Mouse (Mus musculus) midbrain, embryonic 15.5 days (tissue): ENCODE results near the gene Wnt2. TPM values are rescaled to one million over a fixed set of nuclear protein-coding genes. Genes with fewer than 3 reads are reported as not detected.

Experiments
- ATAC-seq: fragments of 200-750 bp; cut with Nextera tagmentation; replicated peaks from 2 replicates; pipeline ENCODE4 v1.8.0; 2017; ENCODE audit warnings: moderate TSS enrichment
- H3K27ac ChIP-seq: fragments of 300-500 bp; sonication (generic); 2 replicates; pipeline ENCODE4 v1.5.1; 2015; ENCODE audit warnings: mild to moderate bottlenecking, inconsistent platforms
- H3K27me3 ChIP-seq: fragments of 300-500 bp; sonication (generic); replicated peaks from 2 replicates; pipeline ENCODE4 v1.6.1; 2015; ENCODE audit warnings: inconsistent platforms
- H3K36me3 ChIP-seq: fragments of 300-500 bp; sonication (generic); replicated peaks from 2 replicates; pipeline ENCODE4 v1.6.1; 2015; ENCODE audit warnings: inconsistent platforms
- H3K4me1 ChIP-seq: fragments of 300-500 bp; sonication (generic); 2 replicates; pipeline ENCODE4 v1.6.1; 2015; ENCODE audit warnings: inconsistent platforms
- H3K4me2 ChIP-seq: fragments of 300-500 bp; sonication (generic); 2 replicates; pipeline ENCODE4 v1.6.1; 2015; ENCODE audit warnings: inconsistent platforms, mild to moderate bottlenecking, moderate library complexity
- H3K4me3 ChIP-seq: fragments of 300-500 bp; sonication (generic); 2 replicates; pipeline ENCODE4 v1.5.1; 2015; ENCODE audit warnings: mild to moderate bottlenecking, inconsistent platforms
- H3K9ac ChIP-seq: fragments of 300-500 bp; sonication (generic); 2 replicates; pipeline ENCODE4 v1.6.1; 2015; ENCODE audit warnings: mild to moderate bottlenecking, inconsistent platforms
- H3K9me3 ChIP-seq: fragments of 300-500 bp; sonication (generic); 2 replicates; pipeline ENCODE4 v1.6.1; 2016; ENCODE audit warnings: inconsistent platforms
- WGBS: fragments of 180-500 bp; shearing (Covaris S2); methylation state at CpG from one replicate; pipeline ENCODE4 v1.1.7; 2015; ENCODE audit warnings: mixed read lengths; 5-methylcytosine and 5-hydroxymethylcytosine counted together
- polyA plus RNA-seq: library from polyadenylated mRNA; unstranded; fragments of >200 nt; fragmentation: Nextera tagmentation; extraction: Ambion mirVana; gene quantifications from 2 replicates; pipeline ENCODE4 v1.2.1, GENCODE M21; 2015

The Wnt2 gene
- polyA plus RNA-seq, 1 experiment from 2014 or later = 0.40 TPM

DNA sequence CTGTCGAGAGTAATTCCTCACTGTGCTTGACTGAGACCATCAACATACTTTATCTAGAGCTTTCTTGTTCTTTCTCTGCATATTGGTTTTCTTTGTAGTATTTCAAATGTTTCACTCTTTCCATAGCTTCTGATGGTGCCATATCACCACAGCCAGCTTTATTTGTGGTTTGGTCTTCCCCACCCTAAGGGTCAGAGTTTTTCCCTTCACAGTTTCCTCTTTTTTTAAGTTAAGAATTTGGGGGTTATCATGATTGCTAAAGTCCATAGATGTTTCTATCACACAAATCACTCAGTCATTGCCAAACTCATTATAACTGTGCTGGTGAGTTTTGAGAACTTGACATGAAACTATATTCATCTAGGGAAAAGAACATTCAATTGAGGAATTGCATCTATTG is 60.6 kb downstream of the Wnt2 start:
- Histone ChIP-seq H3K4me3 (no peak overlapping the region), H3K27me3 (no peaks in the 10 kb centered on the region), H3K9ac (no peak overlapping the region), H3K9me3 (no peaks in the 10 kb centered on the region), H3K27ac (no peak overlapping the region), H3K4me1 (no peaks in the 10 kb centered on the region), H3K36me3 (no peaks in the 10 kb centered on the region), H3K4me2 (no peak overlapping the region)
- ATAC-seq = no peak
- 97% methylated on average over 1 of the region's 1 CpGs for WGBS

DNA sequence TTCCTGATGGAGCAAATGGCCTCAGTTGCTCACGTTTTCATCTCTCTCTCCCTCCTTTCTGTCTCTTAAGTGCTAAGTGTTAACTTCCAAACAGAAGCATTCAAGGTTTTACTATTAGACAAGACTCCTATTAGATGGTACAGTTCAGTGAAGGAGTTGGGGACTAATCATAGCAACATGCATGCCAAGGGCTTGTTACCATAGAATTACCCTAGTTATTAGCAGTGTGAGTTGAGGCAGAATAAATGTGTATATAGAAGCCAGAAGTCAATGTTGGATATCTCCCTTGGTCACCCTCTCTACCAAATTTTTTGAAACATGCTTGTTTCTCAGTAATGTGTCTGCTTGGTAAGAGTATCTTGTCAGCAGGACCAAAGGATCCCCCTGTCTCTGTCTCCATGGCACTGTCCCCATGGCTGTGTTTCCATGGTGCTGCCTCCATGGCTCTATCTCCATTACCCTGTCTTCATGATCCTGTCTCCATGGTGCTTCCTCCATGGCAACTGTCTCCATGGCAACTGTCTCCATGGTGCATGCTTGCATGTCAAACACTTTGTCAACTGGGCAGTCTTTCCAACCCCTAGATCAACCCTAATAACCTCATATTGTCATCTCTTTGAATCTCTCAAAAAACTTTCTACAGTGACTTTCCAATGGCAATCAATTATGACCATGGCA is 61.8 kb downstream of the Wnt2 start:
- Histone ChIP-seq H3K4me2 (no peak overlapping the region), H3K9ac (no peak overlapping the region), H3K4me3 (no peak overlapping the region), H3K9me3 (no peaks in the 10 kb centered on the region), H3K36me3 (no peaks in the 10 kb centered on the region), H3K27ac (no peak overlapping the region), H3K27me3 (no peaks in the 10 kb centered on the region), H3K4me1 (no peaks in the 10 kb centered on the region)
- WGBS = 79% methylated on average over 1 of the region's 1 CpGs
- ATAC-seq = peak; percentile 90

DNA sequence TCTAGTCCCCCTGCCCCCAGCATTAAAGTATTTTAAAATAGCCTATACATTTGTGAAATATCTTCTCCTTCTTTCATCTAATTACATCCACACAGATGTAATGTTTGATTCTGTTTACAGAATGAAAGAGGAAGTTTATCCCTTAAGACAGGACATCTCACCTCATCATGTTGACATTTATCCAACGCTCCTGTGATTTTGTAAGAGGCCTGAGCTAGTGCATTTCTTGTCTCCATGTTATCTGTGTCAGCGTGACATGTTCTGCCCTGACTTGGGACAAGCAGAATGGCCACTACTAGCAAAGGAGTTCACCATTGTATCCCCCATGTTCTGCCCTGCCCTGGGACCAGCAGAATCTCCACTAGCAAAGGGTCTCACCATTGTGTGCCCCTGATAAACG is 66.9 kb downstream of the Wnt2 start:
- Histone ChIP-seq H3K4me1 (no peaks in the 10 kb centered on the region), H3K27ac (no peak overlapping the region), H3K27me3 (no peaks in the 10 kb centered on the region), H3K36me3 (no peaks in the 10 kb centered on the region), H3K4me3 (no peak overlapping the region), H3K9me3 (no peaks in the 10 kb centered on the region), H3K4me2 (no peak overlapping the region), H3K9ac (no peak overlapping the region)
- ATAC-seq = no peak
- 86% methylated on average over 3 of the region's 3 CpGs for WGBS

DNA sequence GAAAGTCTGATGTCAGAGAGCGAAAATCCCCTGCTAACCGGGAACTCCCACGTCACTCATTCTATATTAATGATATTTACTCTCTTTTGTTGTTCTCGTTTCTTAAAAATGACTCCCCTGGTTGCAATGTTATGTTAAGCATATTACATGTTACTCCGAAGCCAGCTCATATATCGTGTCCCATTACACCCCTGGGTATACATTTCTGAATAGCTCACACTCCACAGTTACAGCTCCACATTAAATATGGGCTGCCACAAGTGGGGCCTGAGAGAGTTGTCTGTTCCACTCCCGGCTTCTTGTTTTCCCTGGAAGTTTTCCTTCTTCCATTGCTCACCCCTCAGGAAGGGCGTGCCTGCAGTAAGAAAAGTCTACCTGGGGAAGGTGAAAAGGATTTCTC is 78.6 kb downstream of the Wnt2 start:
- H3K36me3 ChIP-seq = no peaks in the 10 kb centered on the region
- no peak overlapping the region for H3K4me3 ChIP-seq
- H3K4me2 ChIP-seq = no peak overlapping the region
- no peak overlapping the region for H3K9ac ChIP-seq
- H3K27ac ChIP-seq = no peak overlapping the region
- WGBS = 87% methylated on average over 8 of the region's 8 CpGs
- H3K4me1 ChIP-seq = no peaks in the 10 kb centered on the region
- no peaks in the 10 kb centered on the region for H3K9me3 ChIP-seq
- H3K27me3 ChIP-seq = no peaks in the 10 kb centered on the region
- ATAC-seq = no peak

DNA sequence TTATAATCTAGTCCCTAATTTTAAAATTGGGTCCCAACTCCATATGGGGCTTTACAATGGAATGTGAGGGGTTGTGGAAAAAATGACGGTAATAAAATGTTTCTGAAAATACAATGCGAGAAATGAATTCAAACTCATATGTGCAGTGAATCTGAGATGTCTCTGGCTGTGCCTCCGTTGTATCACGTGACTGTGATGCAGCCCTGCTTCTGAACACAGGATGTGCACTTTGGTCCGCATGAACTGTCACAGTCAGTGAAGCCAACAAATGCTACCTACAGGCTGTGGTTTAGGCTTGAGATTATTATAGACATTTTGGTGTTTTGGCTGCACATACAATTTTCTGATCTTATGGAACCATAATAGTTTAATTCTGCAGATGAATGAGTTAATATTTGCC is 81.3 kb downstream of the Wnt2 start:
- no peak for ATAC-seq

DNA sequence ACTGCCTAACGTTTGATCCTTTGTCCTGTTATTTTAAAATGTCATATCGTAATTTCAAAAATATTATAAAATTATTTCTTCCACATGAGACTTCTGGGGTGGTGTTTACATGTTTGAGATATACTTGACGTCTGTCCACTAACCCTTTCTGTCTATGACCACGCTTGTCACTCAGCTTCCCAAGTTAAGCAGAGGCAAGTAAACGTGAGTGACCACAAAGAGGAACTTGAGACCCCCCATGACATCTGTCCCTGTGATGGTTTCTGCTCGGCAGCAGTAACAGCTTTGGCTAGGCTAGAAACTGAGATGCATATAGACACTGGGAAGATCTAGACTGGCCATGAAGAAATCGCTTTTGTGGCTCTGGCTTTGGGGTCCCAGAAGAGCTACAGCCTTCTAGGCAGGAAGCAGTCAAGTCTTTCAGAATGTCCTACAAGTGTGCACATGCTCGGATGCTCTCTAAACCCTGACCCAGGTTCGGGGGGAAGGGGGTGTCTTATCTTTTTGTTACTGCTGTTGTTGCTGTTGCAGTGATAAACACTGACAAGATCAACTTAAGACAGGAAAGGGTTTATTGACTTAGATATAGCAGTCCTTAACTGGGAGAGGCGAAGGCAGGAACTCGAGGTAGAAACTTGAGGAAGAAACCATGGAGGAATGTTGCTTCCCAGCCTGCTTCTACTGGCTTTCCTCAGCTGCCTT is 83.1 kb downstream of the Wnt2 start:
- H3K36me3 ChIP-seq = peaks cover 4% of the 10 kb centered on the region
- H3K4me2 ChIP-seq = no peak overlapping the region
- WGBS = 82% methylated on average over 11 of the region's 11 CpGs
- no peak overlapping the region for H3K9ac ChIP-seq
- H3K27me3 ChIP-seq = no peaks in the 10 kb centered on the region
- H3K27ac ChIP-seq = no peak overlapping the region
- no peaks in the 10 kb centered on the region for H3K9me3 ChIP-seq
- no peak overlapping the region for H3K4me3 ChIP-seq
- ATAC-seq = no peak
- H3K4me1 ChIP-seq = no peaks in the 10 kb centered on the region

More for the DNA sequence above, 81.3 kb downstream of the Wnt2 start:
- Histone ChIP-seq H3K27ac (no peak overlapping the region), H3K4me3 (no peak overlapping the region), H3K4me1 (no peaks in the 10 kb centered on the region), H3K9me3 (no peaks in the 10 kb centered on the region), H3K9ac (no peak overlapping the region), H3K27me3 (no peaks in the 10 kb centered on the region), H3K4me2 (no peak overlapping the region), H3K36me3 (no peaks in the 10 kb centered on the region)
- 84% methylated on average over 5 of the region's 5 CpGs for WGBS

DNA sequence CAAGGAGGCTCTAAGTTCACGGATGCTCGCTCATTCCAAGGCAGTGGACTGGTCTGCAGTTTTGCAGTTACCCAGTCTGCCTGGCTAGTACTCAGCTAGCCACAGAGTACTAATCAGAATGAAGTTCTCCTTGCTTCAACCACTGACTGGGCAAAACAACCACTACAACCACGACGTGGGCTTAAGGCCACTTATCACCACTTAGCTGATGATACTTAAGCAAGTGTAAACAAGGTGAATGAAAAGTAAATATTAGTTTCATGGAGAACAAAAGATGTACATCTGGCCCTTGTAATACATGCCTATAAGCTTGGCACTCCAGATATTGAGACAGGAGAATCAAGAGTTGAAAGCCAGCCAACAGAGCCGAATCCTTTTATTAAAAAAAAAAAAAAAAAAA is 83.9 kb downstream of the Wnt2 start:
- no peaks in the 10 kb centered on the region for H3K27me3 ChIP-seq
- no peaks in the 10 kb centered on the region for H3K9me3 ChIP-seq
- H3K4me3 ChIP-seq = no peak overlapping the region
- no peak overlapping the region for H3K9ac ChIP-seq
- peaks cover 4% of the 10 kb centered on the region for H3K36me3 ChIP-seq
- H3K4me1 ChIP-seq = no peaks in the 10 kb centered on the region
- no peak overlapping the region for H3K4me2 ChIP-seq
- 80% methylated on average over 5 of the region's 5 CpGs for WGBS
- no peak overlapping the region for H3K27ac ChIP-seq
- ATAC-seq = no peak

DNA sequence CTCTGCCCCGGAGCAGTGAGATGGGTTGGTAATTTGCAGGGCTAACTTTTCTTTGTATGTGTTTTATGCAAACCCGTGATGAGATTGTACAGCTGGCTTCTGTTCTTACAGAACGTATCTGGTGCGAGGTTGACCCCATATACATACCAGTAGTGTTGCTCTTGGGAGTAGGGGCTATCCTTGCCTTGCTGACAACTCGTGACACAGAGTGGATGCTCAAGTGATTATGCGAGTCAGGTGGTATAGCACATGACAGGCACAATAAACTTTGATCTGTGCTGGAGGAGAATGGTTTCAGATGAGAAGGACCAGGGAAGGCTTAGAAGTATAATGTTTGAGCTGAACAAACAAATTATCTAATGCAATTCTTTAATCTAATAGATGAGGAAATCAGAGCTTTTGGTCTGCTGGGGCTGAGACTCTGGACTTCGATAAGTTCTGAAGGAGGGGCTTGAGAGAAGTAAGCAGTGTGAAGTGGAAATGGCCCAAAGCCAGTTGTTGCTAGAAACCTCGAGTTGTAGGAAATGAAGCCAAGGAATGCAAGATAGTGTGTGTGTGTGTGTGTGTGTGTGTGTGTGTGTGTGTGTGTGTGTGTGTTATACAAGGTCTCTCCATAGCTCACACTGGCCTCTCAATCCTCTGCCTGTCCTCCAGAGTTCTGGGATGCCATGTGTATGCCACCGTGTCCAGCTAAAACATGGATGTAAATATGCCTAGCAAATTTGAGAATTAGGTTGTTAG is 86.3 kb downstream of the Wnt2 start:
- WGBS = 80% methylated on average over 9 of the region's 9 CpGs
- Histone ChIP-seq H3K4me2 (no peak overlapping the region), H3K9me3 (no peaks in the 10 kb centered on the region), H3K9ac (no peak overlapping the region), H3K4me3 (no peak overlapping the region), H3K27me3 (no peaks in the 10 kb centered on the region), H3K36me3 (peaks cover 7% of the 10 kb centered on the region), H3K27ac (no peak overlapping the region), H3K4me1 (no peaks in the 10 kb centered on the region)
- ATAC-seq = no peak

DNA sequence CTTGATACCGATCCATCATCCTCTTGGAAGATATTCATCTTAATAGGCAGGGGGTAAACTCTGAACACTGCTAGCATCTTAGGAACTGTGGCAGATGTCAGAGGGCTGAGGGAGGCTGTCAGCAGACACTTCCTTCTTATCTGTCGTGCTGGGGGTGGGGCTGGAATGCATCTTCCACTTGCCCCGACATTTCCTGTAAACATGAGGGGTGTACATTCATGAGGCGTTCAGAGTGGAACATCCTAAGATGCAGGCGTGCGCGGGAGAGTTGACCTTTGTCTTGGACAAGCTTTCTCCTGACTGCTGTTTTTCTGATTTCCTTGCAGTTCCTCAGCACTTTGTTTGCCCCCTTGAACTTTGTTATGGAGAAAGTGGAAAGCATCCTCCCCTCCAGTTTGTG is 88.0 kb downstream of the Wnt2 start:
- Histone ChIP-seq H3K4me2 (no peak overlapping the region), H3K36me3 (peaks cover 7% of the 10 kb centered on the region), H3K27me3 (no peaks in the 10 kb centered on the region), H3K9ac (no peak overlapping the region), H3K4me1 (no peaks in the 10 kb centered on the region), H3K9me3 (no peaks in the 10 kb centered on the region), H3K4me3 (no peak overlapping the region), H3K27ac (no peak overlapping the region)
- 75% methylated on average over 7 of the region's 7 CpGs for WGBS
- no peak for ATAC-seq

DNA sequence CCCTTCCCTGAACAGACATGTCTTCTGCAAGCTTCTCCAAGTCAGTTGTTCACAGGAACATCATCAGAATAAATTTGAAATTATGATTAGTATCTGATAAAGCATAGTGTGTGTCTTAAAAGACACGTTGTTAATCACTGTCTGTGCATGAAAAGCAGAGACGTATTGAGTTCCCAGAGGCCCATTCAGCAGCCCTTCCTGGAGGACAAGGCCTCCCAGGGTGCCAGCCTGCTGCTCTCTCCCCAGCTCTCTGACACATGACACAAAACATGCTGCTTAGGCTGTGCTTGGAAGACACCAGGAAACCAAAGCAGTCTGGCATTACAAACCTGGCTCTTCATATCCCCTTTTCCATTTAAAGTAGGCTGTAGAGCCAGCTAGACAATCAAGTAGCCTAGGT is 88.5 kb downstream of the Wnt2 start:
- Histone ChIP-seq H3K9me3 (no peaks in the 10 kb centered on the region), H3K9ac (no peak overlapping the region), H3K27me3 (no peaks in the 10 kb centered on the region), H3K27ac (no peak overlapping the region), H3K4me3 (no peak overlapping the region), H3K36me3 (peaks cover 7% of the 10 kb centered on the region), H3K4me1 (no peaks in the 10 kb centered on the region), H3K4me2 (no peak overlapping the region)
- ATAC-seq = no peak
- WGBS = 19% methylated on average over 2 of the region's 2 CpGs
